Mouse (Mus musculus) MEL (cell line): ENCODE measurements at regions not wholly inside any gene's neighbourhood (a gene's known extent, or its start where the extent isn't known, plus 50 kb on each side); places are given as distances from the start of the nearest gene placed in this dataset.
A peak's percentile ranks its signal among the peaks of the same experiment; 100 is the strongest.

Experiments
- DNase-seq: peaks from one replicate; pipeline ENCODE4 v3.0.0; 2011; ENCODE audit warnings: low read depth, low spot score
- H3K27ac ChIP-seq: 2 replicates; pipeline ENCODE4 v1.5.1; 2012; ENCODE audit warnings: low read depth, mild to moderate bottlenecking, control low read depth, low read length, moderate library complexity; ENCODE audit not compliant: control insufficient read depth
- H3K27me3 ChIP-seq, 2 experiments: fragments of 150-350 bp in 1 of 2; sonication (generic) in 1 of 2; 2 replicates each; pipeline ENCODE4 v1.6.1; 2012; ENCODE audit warnings: low read length in 2 of 2, mild to moderate bottlenecking in 2 of 2, improper control_type of control experiment in 1 of 2, moderate library complexity in 1 of 2; ENCODE audit not compliant: insufficient read depth in 2 of 2, control insufficient read depth in 1 of 2
- H3K36me3 ChIP-seq, 2 experiments: 2 replicates each; pipeline ENCODE4 v1.6.1; 2012 to 2014; ENCODE audit warnings: low read length in 2 of 2, improper control_type of control experiment in 1 of 2, inconsistent platforms in 1 of 2, mild to moderate bottlenecking in 1 of 2; ENCODE audit not compliant: insufficient read depth in 2 of 2, control insufficient read depth in 1 of 2
- H3K4me1 ChIP-seq, 2 experiments: fragments of 150-350 bp in 1 of 2; sonication (generic) in 1 of 2; 2 replicates each; pipeline ENCODE4 v1.6.1; 2012; ENCODE audit warnings: low read length in 2 of 2, improper control_type of control experiment in 1 of 2, mild to moderate bottlenecking in 1 of 2; ENCODE audit not compliant: insufficient read depth in 2 of 2, control insufficient read depth in 1 of 2
- H3K4me3 ChIP-seq, 2 experiments: fragments of 150-350 bp in 1 of 2; sonication (generic) in 1 of 2; 2 replicates each; pipeline ENCODE4 v1.5.1; 2012; ENCODE audit warnings: low read depth in 2 of 2, low read length in 2 of 2, mild to moderate bottlenecking in 2 of 2, moderate library complexity in 2 of 2, control low read depth in 1 of 2, improper control_type of control experiment in 1 of 2; ENCODE audit not compliant: control insufficient read depth in 1 of 2, insufficient read depth in 1 of 2
- H3K79me2 ChIP-seq: 2 replicates; pipeline ENCODE4 v1.6.1; 2012; ENCODE audit warnings: mild to moderate bottlenecking, low read length, moderate library complexity; ENCODE audit not compliant: control insufficient read depth, poor library complexity, insufficient read depth
- H3K9ac ChIP-seq: 2 replicates; pipeline ENCODE4 v1.6.1; 2012; ENCODE audit warnings: low read depth, mild to moderate bottlenecking, control low read depth, low read length, moderate library complexity; ENCODE audit not compliant: control insufficient read depth, poor library complexity, severe bottlenecking
- H3K9me3 ChIP-seq: fragments of 150-350 bp; sonication (generic); replicated peaks from 2 replicates; pipeline ENCODE4 v1.6.1; 2012; ENCODE audit warnings: mild to moderate bottlenecking, low read length, improper control_type of control experiment, moderate library complexity; ENCODE audit not compliant: insufficient read depth
- CHD1 ChIP-seq: IDR thresholded peaks from 2 replicates; pipeline ENCODE4 v1.6.1; 2012; ENCODE audit warnings: low read depth, mild to moderate bottlenecking, inconsistent platforms, low read length, improper control_type of control experiment
- CHD2 ChIP-seq: IDR thresholded peaks from 2 replicates; pipeline ENCODE4 v1.6.1; 2011; ENCODE audit warnings: low read length, improper control_type of control experiment
- E2F4 ChIP-seq: IDR thresholded peaks from 2 replicates; pipeline ENCODE4 v1.6.1; 2011; ENCODE audit warnings: low read depth, low read length, improper control_type of control experiment, borderline replicate concordance
- HCFC1 ChIP-seq: IDR thresholded peaks from 2 replicates; pipeline ENCODE4 v1.6.1; 2012; ENCODE audit warnings: low read depth, mild to moderate bottlenecking, inconsistent platforms, low read length, improper control_type of control experiment, moderate library complexity
- MEF2A ChIP-seq: IDR thresholded peaks from 2 replicates; pipeline ENCODE4 v1.6.1; 2014; ENCODE audit warnings: low read depth, mild to moderate bottlenecking, inconsistent platforms, low read length, improper control_type of control experiment; ENCODE audit not compliant: poor library complexity, insufficient replicate concordance, severe bottlenecking; ENCODE audit errors: extremely low read depth
- MYB ChIP-seq: IDR thresholded peaks from 2 replicates; pipeline ENCODE4 v1.6.1; 2011; ENCODE audit warnings: mild to moderate bottlenecking, low read depth, low read length, improper control_type of control experiment
- MYC ChIP-seq: IDR thresholded peaks from 2 replicates; pipeline ENCODE4 v1.6.1; 2011; ENCODE audit warnings: low read depth, mild to moderate bottlenecking, low read length, improper control_type of control experiment, moderate library complexity
- NELFE ChIP-seq: IDR thresholded peaks from 2 replicates; pipeline ENCODE4 v1.6.1; 2011; ENCODE audit warnings: low read depth, low read length, improper control_type of control experiment
- RCOR1 ChIP-seq: IDR thresholded peaks from 2 replicates; pipeline ENCODE4 v1.6.1; 2012; ENCODE audit warnings: low read depth, mild to moderate bottlenecking, inconsistent platforms, low read length, improper control_type of control experiment
- SIN3A ChIP-seq: IDR thresholded peaks from 2 replicates; pipeline ENCODE4 v1.6.1; 2012; ENCODE audit warnings: low read length, improper control_type of control experiment, inconsistent platforms
- UBTF ChIP-seq: IDR thresholded peaks from 2 replicates; pipeline ENCODE4 v1.6.1; 2012; ENCODE audit warnings: low read depth, mild to moderate bottlenecking, inconsistent platforms, low read length, improper control_type of control experiment, moderate library complexity, borderline replicate concordance; ENCODE audit not compliant: insufficient read depth
- USF1 ChIP-seq: IDR thresholded peaks from 2 replicates; pipeline ENCODE4 v1.6.1; 2014; ENCODE audit warnings: low read depth, mild to moderate bottlenecking, inconsistent platforms, low read length, improper control_type of control experiment, moderate library complexity
- ZC3H11A ChIP-seq: IDR thresholded peaks from 2 replicates; pipeline ENCODE4 v1.6.1; 2012; ENCODE audit warnings: low read depth, mild to moderate bottlenecking, inconsistent platforms, low read length, improper control_type of control experiment
- ZMIZ1 ChIP-seq: IDR thresholded peaks from 2 replicates; pipeline ENCODE4 v1.6.1; 2012; ENCODE audit warnings: low read depth, mild to moderate bottlenecking, inconsistent platforms, low read length, improper control_type of control experiment, moderate library complexity

DNA sequence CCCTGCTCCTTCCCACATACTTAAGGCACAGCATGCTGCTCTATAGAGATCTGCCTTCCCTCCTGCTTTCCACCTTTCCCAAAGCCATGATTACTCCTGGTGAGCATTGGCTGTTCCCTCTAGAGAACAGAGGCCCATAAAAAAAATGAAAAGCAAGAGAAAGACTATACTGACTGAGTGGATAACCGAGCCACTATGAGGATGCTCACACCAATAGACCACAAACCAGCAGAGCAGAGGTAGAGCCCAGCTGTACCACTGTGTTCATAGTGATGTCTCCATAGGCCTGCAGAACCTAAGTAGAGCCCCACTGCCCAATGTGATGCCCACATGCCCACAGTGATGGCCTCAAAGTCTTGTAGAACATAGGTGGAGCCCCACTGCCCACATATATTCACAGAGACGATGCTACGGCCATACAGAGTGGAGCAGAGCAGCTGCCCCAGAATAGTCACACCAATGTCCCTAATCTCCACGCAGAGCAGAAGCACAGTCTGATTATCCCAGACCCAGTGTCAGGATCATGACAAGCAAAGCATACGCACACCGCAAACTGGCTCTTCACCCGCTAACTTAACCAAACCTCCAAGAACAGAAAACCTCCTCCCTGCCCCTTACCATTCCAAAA lies 174.8 kb upstream of the Nr4a3 start:
- H3K36me3 ChIP-seq, result no peaks in the 10 kb centered on the region
- H3K27ac ChIP-seq, result no peak overlapping the region
- H3K4me1 ChIP-seq, result no peaks in the 10 kb centered on the region
- no peaks in the 10 kb centered on the region for H3K79me2 ChIP-seq
- no peaks in the 10 kb centered on the region for H3K27me3 ChIP-seq
- no peaks in the 10 kb centered on the region for H3K9me3 ChIP-seq
- no peak overlapping the region for H3K9ac ChIP-seq
- TF ChIP-seq MEF2A, result no peak
- TF ChIP-seq, all 39 proteins: peak for 0
- H3K4me3 ChIP-seq, result no peak overlapping the region
- no peak for DNase-seq

- no peaks in the 10 kb centered on the region for H3K4me1 ChIP-seq
- TF ChIP-seq SIN3A, result no peak
- no peak for TF ChIP-seq UBTF
- no peak for TF ChIP-seq CHD1
- TF ChIP-seq MYC, result no peak
- TF ChIP-seq CHD2, result no peak
- TF ChIP-seq, all 39 proteins: peak for 0
- no peaks in the 10 kb centered on the region for H3K36me3 ChIP-seq
- no peaks in the 10 kb centered on the region for H3K27me3 ChIP-seq
- no peak overlapping the region for H3K27ac ChIP-seq
- no peaks in the 10 kb centered on the region for H3K9me3 ChIP-seq
- H3K9ac ChIP-seq, result no peak overlapping the region
- H3K79me2 ChIP-seq, result no peaks in the 10 kb centered on the region
- H3K4me3 ChIP-seq, result no peak overlapping the region
- DNase-seq, result no peak
Measured at GRCm38 (mm10) chr4:47870638-47871019, 174.3 kb upstream of the Nr4a3 start.

DNA sequence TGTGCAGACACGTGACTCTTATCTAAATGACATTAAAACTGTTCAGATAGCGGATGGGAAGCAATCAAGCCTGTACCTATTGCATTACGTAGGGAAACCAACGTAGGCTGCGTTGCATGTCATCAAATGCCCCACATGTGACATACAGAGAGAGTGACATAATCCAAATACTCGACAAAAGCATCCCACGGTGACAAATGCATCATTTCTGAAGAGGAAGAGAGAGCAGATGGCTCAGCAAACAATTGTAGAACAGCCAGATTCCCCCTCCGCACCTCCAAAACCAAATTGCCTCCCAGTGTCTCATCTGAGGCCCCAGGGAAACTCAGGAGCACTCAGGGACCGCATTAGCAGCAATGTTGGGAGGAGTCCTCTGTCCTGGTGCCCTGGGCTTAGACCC lies 163.4 kb upstream of the Nr4a3 start:
- Histone ChIP-seq H3K27ac (no peak overlapping the region), H3K79me2 (no peaks in the 10 kb centered on the region), H3K4me3 (no peak overlapping the region), H3K36me3 (no peaks in the 10 kb centered on the region)
- TF ChIP-seq ZC3H11A (no peak), RCOR1 (no peak), MYB (no peak), HCFC1 (no peak), E2F4 (no peak), NELFE (no peak), USF1 (0 out of 2 replicates have a peak, but pooled peaks have one; percentile 39), ZMIZ1 (no peak)
- TF ChIP-seq, all 39 proteins: peak for 1
- no peak overlapping the region for H3K9ac ChIP-seq
- no peaks in the 10 kb centered on the region for H3K27me3 ChIP-seq
- DNase-seq, result no peak
- H3K9me3 ChIP-seq, result no peaks in the 10 kb centered on the region
- H3K4me1 ChIP-seq, result no peaks in the 10 kb centered on the region
